Mouse (Mus musculus) heart, embryonic 16.5 days (tissue): ENCODE measurements around the gene Hdhd5. TPM values are rescaled to one million over a fixed set of nuclear protein-coding genes. Genes with fewer than 3 reads are reported as not detected.
A peak's percentile ranks its signal among the peaks of the same experiment; 100 is the strongest.

Experiments
- ATAC-seq: fragments of 200-750 bp; cut with Nextera tagmentation; replicated peaks from 2 replicates; pipeline ENCODE4 v1.8.0; 2017; ENCODE audit warnings: moderate number of reproducible peaks; ENCODE audit not compliant: insufficient read depth, low FRiP score; ENCODE audit errors: extremely low read depth
- H3K27ac ChIP-seq: fragments of 300-500 bp; sonication (generic); 2 replicates; pipeline ENCODE4 v1.5.1; 2014; ENCODE audit warnings: mild to moderate bottlenecking, low read length, control low read depth, moderate library complexity
- H3K27me3 ChIP-seq: fragments of 300-500 bp; sonication (generic); 2 replicates; pipeline ENCODE4 v1.6.1; 2014; ENCODE audit warnings: low read length, mixed read lengths; ENCODE audit not compliant: control insufficient read depth, insufficient read depth
- H3K36me3 ChIP-seq: fragments of 300-500 bp; sonication (generic); 2 replicates; pipeline ENCODE4 v1.6.1; 2014; ENCODE audit not compliant: control insufficient read depth, insufficient read depth
- H3K4me1 ChIP-seq: fragments of 300-500 bp; sonication (generic); 2 replicates; pipeline ENCODE4 v1.6.1; 2014; ENCODE audit warnings: low read length, mixed read lengths; ENCODE audit not compliant: control insufficient read depth, insufficient read depth
- H3K4me2 ChIP-seq: fragments of 300-500 bp; sonication (generic); 2 replicates; pipeline ENCODE4 v1.6.1; 2014; ENCODE audit warnings: low read depth, mild to moderate bottlenecking, control low read depth, low read length
- H3K4me3 ChIP-seq: fragments of 300-500 bp; sonication (generic); 2 replicates; pipeline ENCODE4 v1.5.1; 2014; ENCODE audit warnings: mild to moderate bottlenecking, control low read depth, low read length
- H3K9ac ChIP-seq: fragments of 300-500 bp; sonication (generic); 2 replicates; pipeline ENCODE4 v1.6.1; 2014; ENCODE audit warnings: low read length, control low read depth
- H3K9me3 ChIP-seq: fragments of 300-500 bp; sonication (generic); replicated peaks from 2 replicates; pipeline ENCODE4 v1.6.1; 2016; ENCODE audit warnings: low read length; ENCODE audit not compliant: control insufficient read depth
- WGBS: fragments of 180-500 bp; shearing (Covaris S2); extraction: QIAGEN DNeasy Blood & Tissue Kit; methylation state at CpG from one replicate; pipeline ENCODE4 v1.1.7; 2014; 5-methylcytosine and 5-hydroxymethylcytosine counted together
- polyA plus RNA-seq: library from polyadenylated mRNA; unstranded; fragments of >200 nt; fragmentation: Nextera tagmentation; extraction: Ambion mirVana; gene quantifications from 2 replicates; pipeline ENCODE4 v1.2.1, GENCODE M21; 2015

Hdhd5 gene
- polyA plus RNA-seq, 1 experiment from 2014 or later, result 17.4 TPM

- Histone ChIP-seq H3K4me1 (peaks cover 34% of the 10 kb centered on the region), H3K27ac (no peak overlapping the region), H3K4me3 (no peak overlapping the region), H3K9ac (no peak overlapping the region), H3K36me3 (no peaks in the 10 kb centered on the region), H3K4me2 (no peak overlapping the region), H3K27me3 (no peaks in the 10 kb centered on the region; the same call in 1 of the 2 replicates), H3K9me3 (no peaks in the 10 kb centered on the region)
- no peak for ATAC-seq
- 49% methylated on average over 1 of the region's 1 CpGs for WGBS
These were observed 60.5 kb downstream of the Hdhd5 start for GRCm38 (mm10) chr6:120470666-120471065.

GRCm38 (mm10) chr6:120469770-120470169 lies 61.3 kb downstream of the Hdhd5 start:
- no peaks in the 10 kb centered on the region for H3K9me3 ChIP-seq
- no peak overlapping the region for H3K27ac ChIP-seq
- ATAC-seq, result no peak
- H3K36me3 ChIP-seq, result no peaks in the 10 kb centered on the region
- H3K4me1 ChIP-seq, result peaks cover 34% of the 10 kb centered on the region
- H3K27me3 ChIP-seq, result no peaks in the 10 kb centered on the region; the same call in 1 of the 2 replicates
- H3K4me3 ChIP-seq, result no peak overlapping the region
- H3K9ac ChIP-seq, result no peak overlapping the region
- H3K4me2 ChIP-seq, result no peak overlapping the region

GRCm38 (mm10) chr6:120469268-120469667 lies 61.9 kb downstream of the Hdhd5 start:
- Histone ChIP-seq H3K36me3 (no peaks in the 10 kb centered on the region), H3K27ac (no peak overlapping the region), H3K4me3 (no peak overlapping the region), H3K27me3 (no peaks in the 10 kb centered on the region; the same call in 1 of the 2 replicates), H3K4me1 (peaks cover 37% of the 10 kb centered on the region), H3K9ac (no peak overlapping the region), H3K4me2 (no peak overlapping the region), H3K9me3 (no peaks in the 10 kb centered on the region)
- no peak for ATAC-seq
- 71% methylated on average over 3 of the region's 3 CpGs for WGBS

- Histone ChIP-seq H3K4me2 (no peak overlapping the region), H3K9me3 (no peaks in the 10 kb centered on the region), H3K36me3 (no peaks in the 10 kb centered on the region), H3K4me3 (no peak overlapping the region), H3K27me3 (peaks cover 3% of the 10 kb centered on the region; the same call in 1 of the 2 replicates), H3K9ac (no peak overlapping the region), H3K4me1 (peaks cover 40% of the 10 kb centered on the region), H3K27ac (no peak overlapping the region)
- ATAC-seq, result no peak
- 88% methylated on average over 4 of the region's 4 CpGs for WGBS
These were observed 62.9 kb downstream of the Hdhd5 start for GRCm38 (mm10) chr6:120468259-120468658.

- Histone ChIP-seq H3K36me3 (no peaks in the 10 kb centered on the region), H3K4me1 (peaks cover 29% of the 10 kb centered on the region), H3K9ac (no peak overlapping the region), H3K4me3 (no peak overlapping the region), H3K27ac (peak overlapping the region; percentile 58), H3K27me3 (peaks cover 13% of the 10 kb centered on the region), H3K9me3 (no peaks in the 10 kb centered on the region), H3K4me2 (peak overlapping the region; percentile 34)
- no peak for ATAC-seq
- 79% methylated on average over 10 of the region's 10 CpGs for WGBS
These were observed 64.3 kb downstream of the Hdhd5 start for GRCm38 (mm10) chr6:120466609-120467329.

GRCm38 (mm10) chr6:120465393-120465792 lies 65.7 kb downstream of the Hdhd5 start:
- Histone ChIP-seq H3K27me3 (peaks cover 16% of the 10 kb centered on the region), H3K27ac (no peak overlapping the region), H3K4me3 (no peak overlapping the region), H3K9ac (no peak overlapping the region), H3K9me3 (no peaks in the 10 kb centered on the region), H3K4me1 (peaks cover 21% of the 10 kb centered on the region), H3K4me2 (peak overlapping the region; percentile 15; the same call in 1 of the 2 replicates), H3K36me3 (no peaks in the 10 kb centered on the region)
- WGBS, result 60% methylated on average over 4 of the region's 4 CpGs
- no peak for ATAC-seq

GRCm38 (mm10) chr6:120464406-120464939 lies 66.6 kb downstream of the Hdhd5 start:
- Histone ChIP-seq H3K9ac (peak overlapping the region; percentile 77), H3K27me3 (peaks cover 16% of the 10 kb centered on the region), H3K4me3 (peak overlapping the region; percentile 74), H3K9me3 (no peaks in the 10 kb centered on the region), H3K27ac (no peak overlapping the region), H3K4me2 (peak overlapping the region; percentile 89), H3K36me3 (no peaks in the 10 kb centered on the region), H3K4me1 (peaks cover 12% of the 10 kb centered on the region)
- ATAC-seq, result no peak
- 46% methylated on average over 9 of the region's 9 CpGs for WGBS

- Histone ChIP-seq H3K4me2 (peak overlapping the region; percentile 89), H3K9me3 (no peaks in the 10 kb centered on the region), H3K9ac (peak overlapping the region; percentile 77), H3K27me3 (peaks cover 16% of the 10 kb centered on the region), H3K36me3 (no peaks in the 10 kb centered on the region), H3K4me3 (peak overlapping the region; percentile 74), H3K4me1 (peaks cover 12% of the 10 kb centered on the region), H3K27ac (no peak overlapping the region)
- WGBS, result 2% methylated on average over 11 of the region's 11 CpGs
- no peak for ATAC-seq
These were observed 67.2 kb downstream of the Hdhd5 start for GRCm38 (mm10) chr6:120463884-120464283.

GRCm38 (mm10) chr6:120463086-120463871 lies 67.8 kb downstream of the Hdhd5 start, which contains the start of gene Il17ra:
Gene Il17ra (plus strand): TSS chr6:120463247.
- Histone ChIP-seq H3K4me2 (peak within 1 kb of the TSS; percentile 89), H3K27me3 (peaks cover 16% of the 10 kb centered on the region), H3K4me1 (peaks cover 12% of the 10 kb centered on the region), H3K27ac (0 out of 2 replicates have a peak within 1 kb of the TSS, but pooled peaks have one; percentile 31), H3K9ac (peak within 1 kb of the TSS; percentile 77), H3K36me3 (no peaks in the 10 kb centered on the region), H3K9me3 (no peaks in the 10 kb centered on the region), H3K4me3 (peak within 1 kb of the TSS; percentile 74)
- under 1% methylated on average over 89 of the region's 90 CpGs for WGBS
- peak; percentile 75 for ATAC-seq
